Mouse (Mus musculus) common myeloid progenitor, adult 5-6 weeks (primary cell): Measurements from ENCODE around the gene Notch1. TPM values are rescaled to one million over a fixed set of nuclear protein-coding genes. Genes with fewer than 3 reads are reported as not detected.

ENCODE experiments used
- ATAC-seq: replicated peaks from 2 replicates; pipeline ENCODE4 v1.8.0; 2016; ENCODE audit warnings: low read depth, mild to moderate bottlenecking, moderate TSS enrichment, inconsistent platforms; ENCODE audit not compliant: poor library complexity, severe bottlenecking
- total RNA-seq: library from RNA; stranded (forward); fragments of 200-1000, 187-1606 nt; gene quantifications from 2 replicates; pipeline ENCODE4 v1.2.3, GENCODE M21; 2017

Gene Notch1
- total RNA-seq, 1 experiment from 2014 or later = 13.7 TPM

DNA sequence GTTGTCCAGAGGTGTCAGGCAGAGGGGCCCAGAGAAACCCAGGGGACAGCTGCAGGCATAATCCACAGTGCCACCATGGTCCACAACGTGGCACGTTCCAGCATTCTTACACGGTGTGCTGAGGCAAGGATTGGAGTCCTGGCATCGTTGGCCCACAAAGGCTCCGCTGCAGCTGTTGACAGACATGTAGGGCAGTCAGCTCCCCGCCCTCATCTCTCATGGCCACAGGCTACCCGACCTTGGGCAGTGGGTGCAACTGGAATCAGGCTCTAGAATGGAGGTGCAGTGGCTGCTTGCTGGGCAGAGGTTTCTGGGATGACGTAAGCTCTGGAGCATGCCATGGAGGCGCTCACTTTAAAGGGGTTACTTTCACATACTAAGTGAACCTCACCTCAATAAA is 31.2 kb downstream of the Notch1 start:
- no peak for ATAC-seq

DNA sequence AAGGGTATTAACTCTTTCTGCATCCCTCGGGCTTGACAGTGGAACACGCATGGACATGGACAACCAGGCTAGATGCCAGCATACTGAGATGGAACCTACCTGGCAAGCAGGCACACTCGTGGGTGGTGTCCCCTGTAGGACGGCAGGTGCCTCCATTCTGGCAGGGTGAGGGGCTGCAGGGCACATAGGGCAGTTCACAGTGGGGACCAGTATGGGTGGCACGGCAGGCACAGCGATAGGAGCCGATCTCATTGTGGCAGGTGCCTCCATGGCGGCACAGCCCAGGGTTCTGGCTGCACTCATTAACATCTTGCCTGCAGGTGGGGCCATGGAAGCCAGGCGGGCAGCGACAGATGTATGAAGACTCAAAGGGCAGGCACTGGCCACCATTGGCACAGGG is 32.3 kb downstream of the Notch1 start:
- ATAC-seq = no peak

DNA sequence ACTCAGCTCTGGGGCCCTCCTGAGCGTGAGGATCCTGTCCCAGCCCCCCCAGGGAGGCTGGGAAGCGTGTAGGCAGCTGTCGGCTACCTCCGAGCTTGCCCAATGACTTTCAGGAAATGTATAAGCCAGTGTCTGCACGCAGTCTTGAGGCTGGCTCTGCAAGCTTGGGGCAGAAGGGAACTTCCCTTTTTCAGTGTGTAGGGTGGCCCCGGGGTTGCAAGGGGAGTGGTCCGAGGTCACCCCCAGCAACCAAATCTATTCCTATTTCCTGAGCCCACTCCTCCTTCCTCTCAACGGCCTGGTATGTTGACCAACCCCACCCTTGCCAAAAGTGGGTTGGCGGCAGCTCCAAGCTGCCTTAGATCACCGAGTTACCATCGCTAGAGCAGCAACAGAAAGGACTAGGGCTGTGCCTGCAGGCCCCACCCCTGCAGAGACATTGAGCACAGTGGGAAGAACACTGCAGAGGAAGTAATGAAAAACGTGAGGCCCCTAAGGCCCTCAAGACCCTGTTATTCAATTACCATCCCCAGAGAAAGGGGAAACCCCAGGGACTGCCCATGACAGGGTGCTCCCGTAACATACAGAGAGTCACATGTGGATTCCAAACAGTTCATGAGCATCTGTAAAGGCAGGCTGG is 33.1 kb downstream of the Notch1 start:
- ATAC-seq = peak; percentile 91

DNA sequence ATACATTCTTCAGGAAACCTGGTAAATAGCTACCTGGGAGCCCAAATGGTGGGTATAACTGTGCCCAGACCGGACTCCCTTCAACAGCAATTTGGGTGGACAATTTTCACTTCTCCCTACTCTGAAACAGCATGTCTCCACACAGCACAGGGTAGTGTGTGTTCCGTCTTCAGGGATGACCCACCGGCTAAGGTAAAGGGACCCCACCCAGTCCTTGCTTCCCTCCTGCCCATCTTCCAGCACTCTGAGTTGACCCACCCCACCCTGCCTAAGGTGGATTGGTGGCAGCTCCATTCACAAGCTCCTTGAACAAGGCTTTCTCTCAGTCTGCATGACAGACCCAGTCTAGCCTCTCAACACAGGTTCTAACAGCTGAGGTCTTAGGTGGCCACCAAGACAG is 33.6 kb downstream of the Notch1 start:
- no peak for ATAC-seq

DNA sequence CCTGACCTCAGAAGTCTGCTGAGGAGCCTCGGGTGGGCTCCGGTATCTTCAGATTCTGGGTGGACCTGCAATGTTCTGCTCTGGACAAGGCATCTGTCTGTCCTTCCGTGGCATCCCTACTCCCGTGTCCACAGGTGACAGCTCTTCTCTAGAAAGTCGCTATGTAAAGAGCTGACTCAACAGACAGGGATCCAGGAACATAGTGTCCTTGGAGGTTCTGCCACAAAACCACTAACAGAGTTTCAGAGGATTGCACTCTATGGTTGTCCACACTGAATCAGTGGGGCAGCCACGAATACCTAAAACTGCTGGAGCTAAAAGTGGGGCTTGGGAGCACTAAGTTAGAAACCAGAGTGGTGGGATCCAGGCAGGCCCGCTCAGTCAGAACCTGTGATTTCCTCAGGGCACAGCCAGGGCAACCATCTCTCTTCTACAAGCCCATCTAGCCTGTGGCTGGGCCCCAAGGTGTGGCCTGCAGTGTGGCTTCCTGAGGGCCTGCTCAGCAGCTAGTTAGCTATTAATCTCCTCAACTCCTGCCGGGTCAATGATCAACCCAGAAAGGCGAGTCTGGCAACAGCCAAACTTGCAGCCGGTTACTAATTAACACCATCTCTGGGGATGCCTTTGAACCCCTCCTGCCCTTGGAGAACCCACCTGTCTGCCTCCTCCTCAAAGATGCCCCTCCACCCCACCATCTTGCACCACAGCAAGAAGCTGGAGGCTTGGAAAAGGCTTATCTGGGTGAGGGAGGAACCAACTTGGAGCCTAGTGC is 34.6 kb downstream of the Notch1 start:
- ATAC-seq = no peak

DNA sequence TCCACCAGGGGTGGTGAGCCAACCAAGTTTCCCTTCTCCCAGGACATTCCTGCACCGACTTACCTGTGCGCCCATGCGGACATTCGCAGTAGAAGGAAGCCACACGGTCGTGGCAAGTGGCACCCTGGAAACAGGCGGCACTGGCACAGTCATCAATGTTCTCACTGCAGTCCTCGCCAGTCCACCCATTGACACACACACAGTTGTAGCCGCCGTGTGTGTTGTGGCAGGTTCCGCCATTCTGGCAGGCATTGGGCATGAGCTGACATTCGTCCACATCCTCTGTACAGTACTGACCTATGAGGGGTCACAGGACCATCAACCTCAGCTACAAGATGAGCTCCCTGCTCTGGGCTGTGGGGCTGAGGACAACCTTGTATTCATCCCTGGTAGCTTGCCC is 35.6 kb downstream of the Notch1 start:
- no peak for ATAC-seq

DNA sequence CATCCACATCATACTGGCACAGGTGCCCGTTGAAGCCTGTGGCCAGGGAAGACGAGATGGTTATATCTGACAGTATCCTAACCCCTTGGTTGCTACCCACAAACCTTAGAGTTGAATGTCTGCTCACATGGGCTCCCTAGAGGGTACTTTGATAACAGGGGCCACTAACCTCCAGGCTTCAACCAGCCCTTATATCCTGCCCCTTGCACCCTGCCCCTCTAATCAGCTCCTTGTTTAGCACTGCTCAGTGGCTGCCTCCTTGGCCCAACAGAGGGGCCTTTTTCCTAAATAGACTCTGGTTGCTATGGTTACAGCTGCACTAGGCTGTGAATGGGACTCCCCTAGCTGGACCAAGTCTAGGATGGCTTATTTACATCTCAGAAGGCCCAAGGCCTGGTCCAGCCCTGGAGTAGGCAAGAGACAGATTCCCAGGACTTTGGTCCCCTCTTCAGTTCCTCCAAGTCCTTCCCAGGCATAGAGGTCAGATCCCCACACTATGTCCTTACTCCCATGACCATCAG is 37.7 kb downstream of the Notch1 start:
- ATAC-seq = no peak

DNA sequence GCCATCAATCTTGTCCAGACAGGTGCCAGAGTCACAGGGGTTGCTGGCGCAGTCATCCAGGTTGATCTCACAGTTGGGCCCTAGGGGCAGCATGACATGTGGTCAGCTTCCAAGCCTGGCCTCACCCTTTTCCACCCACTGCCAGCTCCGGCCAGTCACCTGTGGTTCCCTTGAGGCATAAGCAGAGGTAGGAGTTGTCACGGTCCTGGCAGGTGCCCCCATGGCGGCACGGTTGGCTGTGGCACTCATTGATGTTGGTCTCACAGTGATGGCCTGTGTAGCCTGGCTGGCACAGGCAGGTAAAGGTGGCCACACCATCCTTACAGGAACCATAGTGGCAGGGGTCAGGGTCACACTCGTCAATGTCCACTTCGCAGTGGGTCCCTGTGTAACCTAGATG is 38.6 kb downstream of the Notch1 start:
- ATAC-seq = no peak

DNA sequence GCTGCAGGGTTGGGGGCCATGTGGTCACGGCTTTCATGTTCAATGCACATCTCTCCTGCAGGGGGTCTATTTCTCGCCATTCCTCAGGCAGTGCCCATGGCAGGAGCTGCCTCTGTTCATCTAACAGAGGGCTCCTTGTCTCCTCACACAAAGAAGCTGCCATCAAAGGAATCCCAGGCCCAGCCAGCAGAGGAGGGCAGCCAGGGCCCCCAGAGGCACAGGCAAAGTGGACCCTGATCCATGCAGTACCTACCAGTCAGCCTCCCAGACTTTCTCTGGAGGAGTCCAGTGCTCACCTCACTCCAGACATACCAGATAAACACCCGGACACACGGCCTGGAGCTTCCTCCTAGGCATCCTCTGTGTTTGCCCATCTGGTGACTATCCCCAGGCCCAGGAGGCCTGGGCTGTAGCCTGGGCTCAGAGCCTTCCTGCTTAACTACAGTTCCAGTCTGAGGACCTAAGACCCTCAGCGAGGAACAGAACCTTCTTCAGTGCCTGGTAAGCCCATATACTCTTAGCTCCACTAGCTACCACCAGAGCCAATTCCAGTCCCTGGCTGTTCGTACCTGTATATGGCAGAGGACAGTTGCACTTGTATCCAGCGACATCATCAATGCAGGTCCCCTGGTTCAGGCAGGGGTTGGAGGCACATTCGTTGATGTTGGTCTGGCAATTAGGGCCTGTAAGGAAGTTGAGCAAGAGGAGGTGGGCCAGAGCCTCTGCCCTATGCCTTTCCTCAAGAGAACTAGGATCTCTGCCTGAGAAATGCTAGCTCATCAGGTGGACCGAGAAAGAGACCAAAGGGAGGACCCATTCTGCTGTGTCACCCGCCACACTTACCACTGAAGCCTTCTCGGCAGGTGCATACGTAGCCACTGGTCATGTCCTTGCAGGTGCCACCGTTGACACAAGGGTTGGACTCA is 40.7 kb downstream of the Notch1 start:
- ATAC-seq = 0 out of 2 replicates have a peak, but pooled peaks have one; percentile 23

DNA sequence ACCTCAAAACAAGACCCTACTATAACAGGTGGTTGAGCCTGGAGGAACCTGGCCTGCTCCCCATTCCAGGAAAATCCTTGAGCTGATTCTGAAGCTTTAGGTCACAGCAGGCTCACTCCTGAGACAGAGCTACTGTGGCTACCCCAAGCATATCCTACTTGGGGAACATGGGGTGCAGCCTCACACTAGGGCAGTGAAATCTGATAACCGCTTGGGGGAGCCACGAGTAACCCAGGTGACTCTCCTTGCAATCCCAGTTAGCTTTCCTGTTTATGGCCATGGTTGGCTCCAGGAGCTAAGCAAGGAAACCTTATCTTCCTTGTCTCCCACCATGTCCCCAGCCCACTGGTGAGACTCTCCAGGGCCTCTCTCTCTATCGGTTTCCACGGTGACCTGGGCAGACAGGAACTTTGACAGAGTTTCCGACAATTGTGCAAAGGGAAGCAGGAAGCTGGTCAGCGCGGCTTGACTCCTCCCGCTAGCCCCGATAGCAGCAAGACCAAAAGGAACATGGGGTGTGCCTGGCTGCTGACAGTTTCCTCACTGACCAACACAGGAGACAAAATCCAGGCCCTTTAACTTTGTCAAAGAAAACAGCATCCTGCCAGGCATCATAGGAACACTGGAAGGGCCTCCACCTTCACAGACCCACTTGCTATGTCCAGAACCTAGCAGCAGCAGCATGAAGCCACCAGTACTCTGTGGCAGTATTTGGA is 41.5 kb downstream of the Notch1 start:
- ATAC-seq = peak; percentile 49

DNA sequence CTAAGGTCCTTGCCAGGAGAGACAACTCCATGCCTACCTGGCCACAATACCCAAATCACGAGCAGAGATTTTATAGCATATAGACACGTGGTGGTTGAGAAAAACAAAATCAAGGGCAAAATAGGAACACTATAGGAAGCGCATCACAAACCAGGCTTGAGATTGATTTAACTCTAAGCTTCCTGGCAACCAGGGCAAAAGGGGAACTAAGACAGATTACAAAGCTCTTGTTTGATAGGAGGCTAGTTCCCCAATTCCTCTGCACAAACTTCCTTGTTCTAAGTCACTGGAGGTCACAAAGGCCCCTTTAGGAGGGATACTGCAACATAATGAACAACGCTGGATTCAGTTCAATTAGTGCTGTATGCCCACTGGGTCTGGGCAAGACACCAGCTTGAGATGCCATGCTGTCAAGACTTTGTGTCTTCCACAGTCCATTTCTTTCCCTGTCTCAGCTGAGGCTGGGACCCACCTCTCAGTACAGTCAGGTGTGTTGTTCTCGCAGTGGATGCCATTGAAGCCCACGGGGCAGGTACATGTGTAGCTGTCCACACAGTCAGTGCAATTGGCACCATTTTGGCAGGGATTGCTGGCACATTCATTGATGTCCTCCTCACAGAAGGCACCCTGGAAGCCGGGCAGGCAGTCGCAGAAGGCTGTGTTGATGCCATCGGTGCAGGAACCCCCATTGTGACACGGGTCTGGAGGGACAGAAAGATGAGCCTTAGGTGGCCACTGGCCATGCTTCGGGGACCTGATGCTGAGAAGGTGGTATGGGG is 44.0 kb downstream of the Notch1 start:
- ATAC-seq = peak; percentile 79

DNA sequence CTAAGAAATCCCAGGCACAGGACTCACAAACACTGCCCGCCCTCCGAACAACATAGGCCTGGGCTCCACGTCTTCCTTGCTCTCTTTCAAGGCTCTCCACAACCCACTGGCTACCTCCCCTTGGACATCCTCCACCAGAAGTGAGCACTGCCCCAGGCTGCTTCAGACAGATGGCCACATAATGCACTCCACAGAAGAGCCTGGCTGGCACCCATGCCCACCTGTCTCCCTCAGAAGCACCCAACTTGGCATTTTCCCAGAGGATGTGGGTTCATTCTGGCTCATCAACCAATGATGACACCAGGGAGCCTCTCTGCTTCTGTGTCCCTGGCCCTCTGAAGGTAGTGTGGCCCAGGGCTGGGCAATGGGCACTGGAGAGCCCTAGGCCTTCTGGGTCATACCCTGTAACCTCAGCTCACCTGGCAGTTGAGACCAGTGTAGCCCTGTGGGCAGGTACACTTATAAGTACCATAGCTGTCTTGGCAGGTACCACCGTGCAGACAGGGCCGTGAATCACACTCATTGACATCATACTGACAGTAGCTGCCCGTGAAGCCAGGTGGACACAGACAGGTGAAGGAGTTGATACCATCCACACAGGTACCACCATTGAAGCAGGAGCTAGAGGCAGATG is 44.7 kb downstream of the Notch1 start:
- ATAC-seq = no peak

DNA sequence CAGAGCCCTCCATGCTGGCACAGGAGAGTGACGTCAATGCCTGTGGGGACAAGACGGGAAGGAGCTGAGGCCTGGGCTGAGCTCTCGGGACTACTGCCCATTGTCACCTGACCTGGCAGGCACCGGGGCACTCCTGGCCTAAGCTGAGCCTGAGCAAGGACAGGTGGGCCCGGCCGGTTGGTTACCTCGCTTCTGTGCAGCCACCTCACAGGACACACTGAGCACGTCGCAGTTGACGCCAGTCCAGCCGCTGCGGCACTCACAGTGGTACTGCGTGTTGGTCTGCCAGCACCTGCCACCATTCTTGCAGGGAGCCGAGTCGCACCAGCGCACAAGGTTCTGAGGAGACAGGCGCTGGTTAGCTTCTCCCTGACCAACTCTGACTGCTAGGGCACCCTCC is 45.5 kb downstream of the Notch1 start:
- no peak for ATAC-seq

DNA sequence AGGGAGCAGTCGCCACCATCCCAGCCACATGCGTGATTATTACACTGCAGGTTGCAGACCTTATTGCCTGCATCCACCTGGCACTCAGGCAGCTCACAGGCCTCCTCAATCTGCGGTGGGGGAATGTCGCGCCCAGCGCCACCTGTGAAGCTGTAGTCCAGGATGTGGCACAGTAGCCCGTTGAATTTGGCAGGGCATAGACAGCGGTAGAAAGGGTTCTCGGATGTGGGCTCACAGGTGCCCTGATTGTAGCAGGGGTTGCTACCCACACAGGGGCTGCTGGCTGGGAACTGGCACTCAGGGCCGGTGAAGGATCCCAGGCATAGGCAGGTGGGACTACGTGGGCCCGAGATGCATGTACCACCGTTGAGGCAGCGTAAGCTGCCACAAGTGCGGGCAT is 48.1 kb downstream of the Notch1 start:
- ATAC-seq = no peak

DNA sequence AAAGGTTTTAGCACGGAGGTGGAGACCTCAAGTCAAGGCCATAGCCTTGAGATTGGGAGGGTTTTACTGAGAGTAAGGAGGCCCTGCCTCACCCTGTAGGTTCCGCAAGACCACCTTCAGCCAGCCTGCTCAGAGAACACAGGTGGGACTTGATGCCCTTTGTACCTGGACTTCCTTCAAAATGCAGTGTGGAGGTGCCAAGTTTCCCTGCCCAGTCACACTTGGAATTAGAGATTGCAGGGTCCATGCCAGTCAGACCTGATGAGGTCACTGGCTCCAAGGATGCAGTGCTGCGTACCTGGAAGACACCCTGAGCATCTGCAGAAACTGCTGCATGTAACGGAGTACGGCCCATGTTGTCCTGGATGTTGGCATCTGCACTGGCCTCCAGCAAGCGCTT is 53.1 kb downstream of the Notch1 start:
- no peak for ATAC-seq

DNA sequence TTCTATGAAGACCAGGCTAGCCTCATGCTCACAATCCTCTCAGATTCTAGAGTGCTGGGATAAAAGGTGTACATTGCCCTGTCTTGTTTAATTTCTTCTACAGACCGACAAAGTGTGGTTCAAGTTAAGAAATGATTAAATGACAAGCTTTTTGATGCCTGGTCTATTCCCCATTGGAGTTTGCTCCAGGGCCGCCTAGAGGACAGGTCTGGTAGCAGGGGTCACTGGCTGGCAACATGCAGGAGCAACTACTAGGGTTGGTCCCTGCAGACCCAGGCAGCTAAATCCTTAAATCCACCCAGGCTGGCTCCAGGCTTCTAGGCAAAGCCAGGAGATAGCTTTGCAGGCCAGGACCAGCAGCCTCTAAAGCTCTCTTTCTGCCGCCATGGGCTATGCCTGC is 53.5 kb downstream of the Notch1 start:
- no peak for ATAC-seq

DNA sequence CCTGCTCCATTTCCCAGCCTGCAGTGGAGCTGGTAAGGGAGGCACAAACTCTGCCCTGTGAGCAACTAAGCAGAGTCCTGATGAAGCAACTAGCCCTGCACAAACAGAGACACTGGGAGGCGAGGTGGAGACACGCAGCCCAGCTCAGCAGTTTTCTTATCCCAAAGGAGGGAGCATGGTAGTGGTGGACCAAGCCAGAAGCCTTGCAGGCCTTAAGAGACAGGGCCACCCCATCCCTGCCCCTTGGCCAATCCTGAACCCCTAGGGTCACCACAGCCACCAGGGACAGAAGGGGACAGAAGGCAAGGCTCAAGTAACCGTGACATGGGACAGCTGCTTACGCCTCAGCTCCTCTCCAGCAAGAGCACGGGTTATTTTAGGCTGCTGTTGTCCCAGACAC is 54.8 kb downstream of the Notch1 start:
- ATAC-seq = no peak

DNA sequence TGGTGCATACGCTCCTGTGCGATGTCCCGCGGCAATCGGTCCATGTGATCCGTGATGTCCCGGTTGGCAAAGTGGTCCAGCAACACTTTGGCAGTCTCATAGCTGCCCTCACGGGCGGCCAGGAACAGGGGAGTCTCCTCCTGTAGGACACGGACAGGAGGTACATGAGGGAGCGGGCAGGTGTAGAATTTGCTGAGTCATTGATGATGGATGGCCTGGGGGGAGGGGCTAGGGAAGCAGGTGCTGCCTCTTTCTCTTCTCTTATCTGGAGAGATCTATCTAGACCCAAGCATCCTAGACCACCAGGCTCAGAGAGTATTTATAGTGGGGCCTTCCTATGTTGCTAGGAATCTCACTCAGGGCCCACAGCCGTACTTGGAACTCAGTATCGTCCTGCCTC is 55.6 kb downstream of the Notch1 start:
- no peak for ATAC-seq
